Mouse (Mus musculus) megakaryocyte, embryonic 14.5 days (primary cell): ENCODE measurements at regions not wholly inside any gene's neighbourhood (a gene's known extent, or its start where the extent isn't known, plus 50 kb on each side); places are given as distances from the start of the nearest gene placed in this dataset.

Experiments
- FLI1 ChIP-seq: IDR thresholded peaks from 2 replicates; pipeline ENCODE4 v1.6.1; 2012; ENCODE audit warnings: low read length, inconsistent platforms, mixed read lengths
- GATA1 ChIP-seq: IDR thresholded peaks from 3 replicates; pipeline ENCODE4 v1.6.1; 2012; ENCODE audit warnings: mixed read lengths, low read length, inconsistent platforms, borderline replicate concordance

GRCm38 (mm10) chr11:30358196-30358595 is 90.2 kb upstream of the Sptbn1 start:
- no peak for TF ChIP-seq GATA1
- TF ChIP-seq FLI1, result no peak
